ENCODE assay signal across 17 mouse cellular contexts in the genomic region with DNA sequence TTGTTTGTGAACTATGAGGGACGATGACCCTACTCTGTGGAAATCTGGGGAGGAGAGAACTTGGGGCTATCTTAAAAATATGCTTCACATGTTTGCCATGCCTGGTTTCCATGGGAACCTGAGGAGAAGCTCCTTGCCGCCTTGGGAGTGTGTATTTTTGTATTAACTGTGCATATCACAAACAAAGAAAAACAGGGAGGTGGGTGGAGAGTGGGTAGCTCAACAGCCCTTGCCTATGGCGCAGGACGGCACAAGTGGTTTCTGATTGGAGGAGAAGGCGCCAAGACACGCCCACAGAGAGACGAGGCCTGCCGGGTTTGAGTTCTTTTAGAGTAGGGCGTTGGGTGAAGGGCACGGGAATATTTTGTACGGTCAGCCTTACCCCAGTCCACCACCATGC.
DNase-seq lines count a peak whose midpoint lies in the region; ATAC-seq lines count a peak whose summit lies in the region.
"Had no signal": no experiment of that assay in that cellular context is flagged by ENCODE, and none has a peak within 500 bp of the region (broad histone marks: within the 10 kb centered on the region; RNA-seq: fewer than 3 reads in every experiment).

No protein-coding gene starts in this region.

- peak; percentile 76 for ATAC-seq in frontal cortex, adult (ENCODE audit: low TSS enrichment)
- no peak for ATAC-seq in activated CD4-positive, CD25-positive, alpha-beta regulatory T cell, adult 4 months
- ATAC-seq: CD4-positive, CD25-positive, alpha-beta regulatory T cell, adult 4 months; forebrain, embryonic 16.5 days; lung, postnatal 0 days; Patski had no signal

- no peak for DNase-seq in frontal cortex, postnatal 25 days (ENCODE audit: low spot score in 2 of 2)
- peak; percentile 17 for DNase-seq in ZHBTc4 (ENCODE audit: low read depth, low spot score)
- DNase-seq in left cerebral cortex, adult 9 months (ENCODE audit: low spot score in 2 of 2): peak; percentile 26 to 61
- peak; percentile 63 to 76 for DNase-seq in right cerebral cortex, postnatal 10 days (ENCODE audit: low spot score in 2 of 2)
- DNase-seq in gastrocnemius, postnatal 25 days: no peak
- no peak for DNase-seq in ovary, postnatal 14 days (ENCODE audit: low spot score)
- DNase-seq: cerebellum, adult 9-11 months; gastrocnemius, postnatal 36 days; kidney, adult 18-20 months; liver; retina, postnatal 1 day had no signal

Comparison
In these comparisons a context has a peak if more than half of its experiments do, and no peak if none do; other contexts are left out.
1. DNase-seq: peak in ZHBTc4 (single experiment), left cerebral cortex, adult 9 months (2 of 2) and right cerebral cortex, postnatal 10 days (2 of 2); none in frontal cortex, postnatal 25 days (0 of 2), gastrocnemius, postnatal 25 days (single experiment) and ovary, postnatal 14 days (single experiment).